ENCODE assay signal across 8 mouse cellular contexts in genomic region chr8:69919010-69919409, GRCm38 (mm10). TPM values are rescaled to one million over a fixed set of nuclear protein-coding genes. Genes with fewer than 3 reads are reported as not detected.
DNase-seq lines count a peak whose midpoint lies in the region; ATAC-seq and TF ChIP-seq lines count a peak whose summit lies in the region.

No protein-coding gene starts in this region.

- TF ChIP-seq POLR2A in kidney, adult 2 months (IDR thresholded peaks at IDR 0.05; ENCODE audit: low read depth, low read length), result no peak

- no peak overlapping the region for H3K4me3 ChIP-seq in embryonic facial prominence, embryonic 10.5 days
- no peak overlapping the region for H3K4me3 ChIP-seq in kidney, adult 2 months (ENCODE audit: insufficient read depth, low read depth, low read length)
- H3K4me3 ChIP-seq in limb, embryonic 11.5 days (ENCODE audit: low read depth, low read length), result no peak overlapping the region
- H3K4me3 ChIP-seq in midbrain, embryonic 14.5 days (replicated peaks; ENCODE audit: low read depth, low read length), result no peak overlapping the region

- peaks cover 25% of the 10 kb centered on the region for H3K4me1 ChIP-seq in embryonic facial prominence, embryonic 10.5 days
- H3K4me1 ChIP-seq in kidney, adult 2 months (ENCODE audit: control insufficient read depth, insufficient read depth, low read length), result peaks cover 16% of the 10 kb centered on the region
- H3K4me1 ChIP-seq in limb, embryonic 11.5 days (ENCODE audit: control insufficient read depth, insufficient read depth, low read length), result peaks cover 8% of the 10 kb centered on the region; the same call in 1 of the 2 replicates
- peaks cover 16% of the 10 kb centered on the region for H3K4me1 ChIP-seq in midbrain, embryonic 14.5 days (ENCODE audit: control insufficient read depth, insufficient read depth, low read length)

- peak; percentile 45; the same call in 1 of the 2 replicates for ATAC-seq in limb, embryonic 11.5 days (ENCODE audit: insufficient number of reproducible peaks, low FRiP score, low TSS enrichment, low read depth)
- peak; percentile 66; the same call in 1 of the 2 replicates for ATAC-seq in midbrain, embryonic 14.5 days (ENCODE audit: low FRiP score, low TSS enrichment)

- no peak overlapping the region for H3K27ac ChIP-seq in embryonic facial prominence, embryonic 10.5 days (replicated peaks)
- no peak overlapping the region for H3K27ac ChIP-seq in kidney, adult 2 months (ENCODE audit: insufficient read depth, low read depth, low read length)
- no peak overlapping the region for H3K27ac ChIP-seq in limb, embryonic 11.5 days (replicated peaks; ENCODE audit: low read depth, low read length)
- no peak overlapping the region for H3K27ac ChIP-seq in midbrain, embryonic 14.5 days (replicated peaks; ENCODE audit: low read depth, low read length)

- no peaks in the 10 kb centered on the region for H3K9me3 ChIP-seq in embryonic facial prominence, embryonic 10.5 days
- no peaks in the 10 kb centered on the region for H3K9me3 ChIP-seq in limb, embryonic 11.5 days (ENCODE audit: control insufficient read depth, low read length)
- no peaks in the 10 kb centered on the region for H3K9me3 ChIP-seq in midbrain, embryonic 14.5 days (ENCODE audit: control insufficient read depth, low read length)

- DNase-seq in 3T3-L1 (ENCODE audit: low read depth, low spot score), result peak; percentile 98
- peak; percentile 85 for DNase-seq in adrenal gland, postnatal 10 days
- DNase-seq in embryonic facial prominence, embryonic 10.5 days (ENCODE audit: low spot score), result peak; percentile 74
- peak; percentile 88 for DNase-seq in heart, adult 8-10 months (ENCODE audit: low spot score)
- DNase-seq in kidney, adult 2 months, result peak; percentile 89
- peak; percentile 83 for DNase-seq in limb, embryonic 11.5 days (ENCODE audit: low spot score)
- peak; percentile 93 for DNase-seq in midbrain, embryonic 14.5 days
- peak; percentile 58 for DNase-seq in spleen, adult 12 weeks (ENCODE audit: low spot score)

- H3K27me3 ChIP-seq in embryonic facial prominence, embryonic 10.5 days (replicated peaks; ENCODE audit: low read depth, poor library complexity, severe bottlenecking), result no peaks in the 10 kb centered on the region
- H3K27me3 ChIP-seq in kidney, adult 2 months (replicated peaks; ENCODE audit: control insufficient read depth, insufficient read depth, low read length), result no peaks in the 10 kb centered on the region
- H3K27me3 ChIP-seq in limb, embryonic 11.5 days (ENCODE audit: control insufficient read depth, insufficient read depth, low read length), result no peaks in the 10 kb centered on the region
- H3K27me3 ChIP-seq in midbrain, embryonic 14.5 days (ENCODE audit: control insufficient read depth, insufficient read depth, low read length), result no peaks in the 10 kb centered on the region

- TF ChIP-seq CTCF in kidney, adult 2 months (conservative IDR thresholded peaks at IDR 0.05; ENCODE audit: insufficient read depth, insufficient read length, low read depth, low read length), result peak; percentile 86

- no peak overlapping the region for H3K4me2 ChIP-seq in limb, embryonic 11.5 days (ENCODE audit: low read depth, severe bottlenecking)
- H3K4me2 ChIP-seq in midbrain, embryonic 14.5 days (ENCODE audit: low read length), result no peak overlapping the region

- H3K36me3 ChIP-seq in embryonic facial prominence, embryonic 10.5 days (replicated peaks), result peaks cover 60% of the 10 kb centered on the region
- peaks cover 2% of the 10 kb centered on the region; the same call in 1 of the 2 replicates for H3K36me3 ChIP-seq in kidney, adult 2 months (ENCODE audit: control insufficient read depth, insufficient read depth, low read length)
- peaks cover 21% of the 10 kb centered on the region for H3K36me3 ChIP-seq in limb, embryonic 11.5 days (ENCODE audit: control insufficient read depth, insufficient read depth, low read length)
- peaks cover 35% of the 10 kb centered on the region for H3K36me3 ChIP-seq in midbrain, embryonic 14.5 days (ENCODE audit: control insufficient read depth, insufficient read depth, low read length)

- no peak overlapping the region for H3K9ac ChIP-seq in limb, embryonic 11.5 days (ENCODE audit: low read length)
- H3K9ac ChIP-seq in midbrain, embryonic 14.5 days (replicated peaks; ENCODE audit: low read length), result no peak overlapping the region

- WGBS in embryonic facial prominence, embryonic 10.5 days, result 59% methylated on average over 1 of the region's 1 CpGs
- 44% methylated on average over 1 of the region's 1 CpGs for WGBS in kidney, adult 2 months
- WGBS in limb, embryonic 11.5 days, result 84% methylated on average over 1 of the region's 1 CpGs
- 71% methylated on average over 1 of the region's 1 CpGs for WGBS in midbrain, embryonic 14.5 days

RNA-seq across cellular contexts. Expression of gene Yjefn3, which starts 16.5 kb away (rescaled TPM):
- total RNA-seq in adrenal gland, postnatal 10 days (2021), result 1 to 10 TPM; 5.5 TPM
- polyA plus RNA-seq in embryonic facial prominence, embryonic 10.5 days (2016; fragmentation: Nextera tagmentation; extraction: Ambion mirVana), result 4.2 and 4.3 TPM in 2 replicates
- total RNA-seq in heart, adult 8-10 months (2022), result 10 to 100 TPM in 3 of 4 experiments, 1 to 10 TPM in 1; 9.5 to 16.7 (median 13.2) TPM
- polyA plus RNA-seq in kidney, adult 2 months (2012; rRNA removed), result 3.9 and 5.6 TPM in 2 replicates
- polyA plus RNA-seq in limb, embryonic 11.5 days (2014; fragmentation: Nextera tagmentation; extraction: Ambion mirVana), result 2.5 and 4.3 TPM in 2 replicates
- polyA plus RNA-seq in midbrain, embryonic 14.5 days (2014; fragmentation: Nextera tagmentation; extraction: Ambion mirVana), result 8.4 and 11.9 TPM in 2 replicates

RNA-seq across cellular contexts. Expression of gene Ndufa13, which starts 16.7 kb away (rescaled TPM):
- total RNA-seq in adrenal gland, postnatal 10 days (2021), result 100 to 1,000 TPM; 237 to 261 TPM
- 159 and 164 TPM in 2 replicates for polyA plus RNA-seq in embryonic facial prominence, embryonic 10.5 days (2016; fragmentation: Nextera tagmentation; extraction: Ambion mirVana)
- 100 to 1,000 TPM; 373 to 528 (median 455) TPM for total RNA-seq in heart, adult 8-10 months (2022)
- 283 and 372 TPM in 2 replicates for polyA plus RNA-seq in kidney, adult 2 months (2012; rRNA removed)
- 164 and 168 TPM in 2 replicates for polyA plus RNA-seq in limb, embryonic 11.5 days (2014; fragmentation: Nextera tagmentation; extraction: Ambion mirVana)
- polyA plus RNA-seq in midbrain, embryonic 14.5 days (2014; fragmentation: Nextera tagmentation; extraction: Ambion mirVana), result 170 and 211 TPM in 2 replicates

RNA-seq across cellular contexts. Expression of gene Tssk6, which starts 17.0 kb away (rescaled TPM):
- total RNA-seq in adrenal gland, postnatal 10 days (2021), result under 1 TPM; 0.79 to 0.84 TPM
- polyA plus RNA-seq in embryonic facial prominence, embryonic 10.5 days (2016; fragmentation: Nextera tagmentation; extraction: Ambion mirVana), result 4.4 and 4.8 TPM in 2 replicates
- total RNA-seq in heart, adult 8-10 months (2022), result under 1 TPM in 1 of 4 experiments, not detected in 3; 0.19 TPM
- 1.3 and 1.5 TPM in 2 replicates for polyA plus RNA-seq in kidney, adult 2 months (2012; rRNA removed)
- 4.4 and 4.9 TPM in 2 replicates for polyA plus RNA-seq in limb, embryonic 11.5 days (2014; fragmentation: Nextera tagmentation; extraction: Ambion mirVana)
- polyA plus RNA-seq in midbrain, embryonic 14.5 days (2014; fragmentation: Nextera tagmentation; extraction: Ambion mirVana), result 5.1 TPM in 2 replicates

RNA-seq across cellular contexts. Expression of gene Cilp2, which starts 31.5 kb away (rescaled TPM):
- 1 to 10 TPM in 1 of 2 experiments, under 1 TPM in 1; 0.64 to 1.5 TPM for total RNA-seq in adrenal gland, postnatal 10 days (2021)
- 0.39 and 0.54 TPM in 2 replicates for polyA plus RNA-seq in embryonic facial prominence, embryonic 10.5 days (2016; fragmentation: Nextera tagmentation; extraction: Ambion mirVana)
- total RNA-seq in heart, adult 8-10 months (2022), result 1 to 10 TPM; 1.3 to 3.1 (median 2.4) TPM
- polyA plus RNA-seq in kidney, adult 2 months (2012; rRNA removed), result 0.11 and 0.16 TPM in 2 replicates
- polyA plus RNA-seq in limb, embryonic 11.5 days (2014; fragmentation: Nextera tagmentation; extraction: Ambion mirVana), result 0.28 and 0.35 TPM in 2 replicates
- polyA plus RNA-seq in midbrain, embryonic 14.5 days (2014; fragmentation: Nextera tagmentation; extraction: Ambion mirVana), result 3.1 and 4.6 TPM in 2 replicates
